Mouse (Mus musculus): ENCODE measurements around the gene Serpine3.

GRCm38 (mm10) chr14:62650376-62650775 is 13.1 kb upstream of the Serpine3 start:
- TF ChIP-seq POLR2A (IDR thresholded peaks at IDR 0.05; ENCODE audit: low read depth, low read length) (no peak), CTCF (IDR thresholded peaks at IDR 0.05; ENCODE audit: extremely low read depth, insufficient read length, insufficient replicate concordance, low read depth, low read length) (no peak)
